Mouse (Mus musculus) left cerebral cortex, adult 9 months (tissue): ENCODE measurements around the gene Slc16a9.
"Not testable (repeated sequence)": the region's sequence is repeated elsewhere in the genome, so short reads cannot be mapped to it uniquely, and the experiment has no call there.

Experiments
- DNase-seq, 2 experiments: peaks; one replicate each; pipeline ENCODE4 v3.0.0; 2022; ENCODE audit warnings: low spot score in 2 of 2

Slc16a9 gene

GRCm38 (mm10) chr10:70244921-70245558 lies at the start of gene Slc16a9:
Gene Slc16a9, plus strand, starts transcription at chr10:70245100.
- no peak for DNase-seq

DNA sequence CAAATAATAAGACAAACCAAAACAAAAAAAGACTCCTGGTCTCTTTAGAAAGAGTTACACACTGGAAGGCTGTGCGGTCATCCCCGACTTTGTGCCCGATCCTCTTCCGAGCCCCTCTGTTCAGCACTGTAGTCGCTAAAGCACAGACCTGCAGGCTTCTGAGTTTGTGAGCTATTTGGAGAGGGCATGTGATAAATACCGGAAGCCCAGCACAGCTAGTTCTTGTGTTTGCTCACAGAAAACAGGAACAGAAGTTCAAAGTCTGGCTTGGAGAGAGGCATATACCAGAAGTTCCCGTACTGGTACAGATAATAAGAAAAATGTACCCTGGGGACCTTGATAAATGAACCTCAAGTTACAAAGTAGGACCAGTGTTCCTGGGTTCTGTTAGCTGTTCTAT lies 49.6 kb upstream of the Slc16a9 start:
- DNase-seq, result no peak

GRCm38 (mm10) chr10:70195786-70196185 lies 49.1 kb upstream of the Slc16a9 start:
- no peak for DNase-seq

- DNase-seq, result no peak
These were observed 48.2 kb upstream of the Slc16a9 start for GRCm38 (mm10) chr10:70196666-70197065.

- no peak for DNase-seq
These were observed 47.3 kb upstream of the Slc16a9 start for GRCm38 (mm10) chr10:70197601-70198000.

DNA sequence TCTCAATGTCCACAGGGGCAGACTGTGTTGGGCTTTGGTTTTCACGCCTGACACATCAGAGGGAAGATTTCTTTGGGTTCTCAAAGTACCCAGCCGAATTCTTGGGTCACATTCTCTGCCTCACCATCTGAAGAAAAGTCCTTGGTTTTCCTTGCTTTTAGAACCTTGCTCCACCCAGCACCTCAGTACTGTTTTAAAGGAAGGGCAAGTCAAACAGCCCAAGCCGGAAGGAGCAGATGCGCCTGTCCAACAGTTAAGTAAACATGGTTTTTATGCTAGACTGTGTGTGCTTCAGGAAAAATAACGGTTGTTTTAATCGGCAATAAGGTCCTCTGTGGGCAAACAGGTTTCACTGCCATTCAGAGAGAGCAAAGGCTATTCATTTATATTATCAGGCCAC lies 46.9 kb upstream of the Slc16a9 start:
- DNase-seq, result no peak

- DNase-seq, result no peak
These were observed 45.9 kb upstream of the Slc16a9 start for GRCm38 (mm10) chr10:70198951-70199463.

DNA sequence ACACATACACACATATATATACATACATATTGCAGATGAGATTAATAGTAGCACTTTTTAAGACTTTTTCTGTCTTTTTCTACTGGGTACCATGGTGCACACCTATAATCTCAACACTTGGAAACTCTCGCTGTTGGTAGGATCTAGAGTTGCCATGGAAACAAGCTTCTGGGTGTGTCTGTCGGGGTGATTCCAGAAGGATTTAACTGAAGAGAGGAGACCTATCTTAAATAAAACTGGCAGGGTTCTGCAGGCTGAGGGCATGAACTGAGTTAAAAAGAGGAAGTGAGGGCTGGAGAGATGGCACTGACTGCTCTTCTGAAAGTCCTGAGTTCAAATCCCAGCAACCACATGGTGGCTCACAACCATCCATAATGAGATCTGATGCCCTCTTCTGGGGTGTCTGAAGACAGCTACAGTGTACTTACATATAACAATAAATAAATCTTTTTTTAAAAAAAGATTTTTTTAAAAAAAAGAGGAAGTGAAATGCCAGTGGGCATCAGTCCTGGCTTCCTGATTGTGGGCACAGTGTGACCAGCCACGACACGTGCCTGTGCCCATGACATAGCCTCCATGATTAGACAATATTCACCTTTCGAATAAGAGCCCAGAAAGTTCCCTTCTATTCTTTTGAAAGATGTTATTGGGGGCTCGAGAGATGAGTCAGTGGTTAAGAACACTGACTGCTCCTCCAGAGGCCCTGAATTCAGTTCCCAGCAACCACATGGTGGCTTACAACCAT lies 45.3 kb upstream of the Slc16a9 start:
- no peak for DNase-seq

GRCm38 (mm10) chr10:70200889-70201500 lies 43.9 kb upstream of the Slc16a9 start:
- DNase-seq, result no peak

DNA sequence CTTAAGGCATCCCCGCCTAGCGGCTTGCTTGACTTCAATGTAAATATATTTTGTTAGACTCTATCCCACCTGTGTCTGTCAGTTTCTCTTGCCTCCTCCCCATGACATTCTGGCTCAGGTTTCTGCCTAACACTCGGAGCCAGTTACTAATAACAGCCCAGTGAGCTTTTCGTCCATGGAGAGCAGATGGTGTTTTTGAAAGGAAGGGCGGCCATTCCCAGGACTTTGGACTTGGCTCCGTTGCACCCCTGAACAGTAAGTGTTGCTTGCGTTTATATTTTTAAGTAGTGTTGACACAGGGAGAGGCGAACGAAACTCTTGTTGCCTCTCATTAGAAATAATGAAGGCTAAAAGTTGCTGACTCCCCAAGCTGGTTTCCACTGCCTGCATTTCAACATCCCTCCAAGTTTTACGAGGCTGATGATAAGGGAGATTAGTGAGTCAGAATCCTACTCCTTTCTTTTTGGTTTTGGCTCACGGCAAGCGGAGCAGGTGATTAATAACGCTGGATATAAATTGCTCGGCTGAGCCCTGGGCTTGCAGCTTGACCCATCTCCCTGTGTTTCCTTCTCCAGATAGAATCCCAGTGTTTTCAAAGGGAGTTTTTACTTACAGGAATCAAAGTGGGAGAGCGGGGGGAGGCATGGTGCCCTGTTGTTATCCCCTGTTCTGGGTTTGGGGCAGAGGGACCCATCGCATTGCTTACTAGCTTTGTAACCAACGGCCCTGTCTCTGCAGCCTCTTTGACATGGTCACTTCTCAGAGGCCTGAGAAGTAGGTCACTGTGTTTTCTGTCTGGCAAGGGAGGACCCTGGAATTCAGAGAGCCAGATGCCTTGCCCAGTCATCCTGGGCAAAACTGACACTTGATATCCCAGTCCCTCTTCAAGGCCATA lies 40.1 kb upstream of the Slc16a9 start, which contains the start of gene Mrln:
Mrln (plus strand) TSS at position 160 of the 895 bp plus-strand sequence.
- DNase-seq, result no peak

DNA sequence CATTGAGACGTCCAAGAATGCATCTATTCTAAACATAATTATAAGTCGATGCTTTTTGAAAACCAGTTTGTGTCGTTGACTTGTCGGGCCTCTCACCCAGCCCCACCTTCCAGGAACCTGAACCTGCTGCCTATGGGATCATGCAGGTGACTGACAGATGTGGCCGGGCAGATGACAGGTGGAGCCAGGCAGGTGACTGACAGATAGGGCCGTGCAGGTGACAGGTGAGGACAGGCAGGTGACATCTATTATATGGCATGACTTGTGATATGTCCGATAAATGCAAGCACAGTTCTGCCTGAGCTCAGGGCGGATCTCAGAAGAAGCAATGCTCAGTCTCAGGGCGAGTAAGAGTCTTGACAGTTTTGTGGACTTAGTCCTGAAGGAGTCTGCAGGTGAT lies 33.6 kb upstream of the Slc16a9 start:
- no peak for DNase-seq

GRCm38 (mm10) chr10:70220971-70221370 lies 23.9 kb upstream of the Slc16a9 start:
- no peak for DNase-seq

DNA sequence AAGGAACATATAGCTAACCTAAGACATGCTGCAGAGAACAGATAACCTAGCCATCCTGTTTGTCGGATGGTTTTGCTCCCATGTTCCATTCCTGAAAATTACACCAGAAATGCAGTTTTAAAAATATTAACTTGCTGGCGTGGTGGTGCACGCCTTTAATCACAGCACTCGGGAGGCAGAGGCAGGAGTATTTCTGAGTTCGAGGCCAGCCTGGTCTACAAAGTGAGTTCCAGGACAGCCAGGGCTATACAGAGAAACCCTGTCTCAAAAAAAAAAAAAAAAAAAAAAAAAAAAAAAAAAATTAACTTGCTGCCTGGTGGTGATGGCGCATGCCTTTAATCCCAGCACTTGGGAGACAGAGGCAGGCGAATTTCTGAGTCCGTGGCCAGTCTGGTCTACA lies 22.7 kb upstream of the Slc16a9 start:
- not testable (repeated sequence) for DNase-seq

GRCm38 (mm10) chr10:70224571-70224970 lies 20.3 kb upstream of the Slc16a9 start:
- DNase-seq, result no peak

DNA sequence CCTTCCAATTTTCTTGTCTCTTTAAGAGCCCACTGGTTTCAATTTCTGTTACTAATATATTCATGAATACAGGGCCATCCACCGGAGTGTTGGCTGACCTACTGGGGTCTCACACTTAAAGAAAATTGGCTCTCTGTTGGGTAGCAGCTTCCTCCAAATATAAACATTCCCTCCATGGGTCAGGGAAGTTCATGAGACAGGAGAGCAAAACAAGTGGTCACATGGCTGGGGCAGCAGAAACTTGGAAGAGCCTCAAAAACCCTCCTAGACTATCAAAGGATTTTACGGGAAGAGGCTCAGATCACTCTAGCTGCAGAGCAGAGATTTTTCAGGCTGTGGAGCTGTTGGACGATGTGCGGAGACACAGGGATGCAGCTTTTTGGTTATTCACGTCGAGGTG lies 19.1 kb upstream of the Slc16a9 start:
- no peak for DNase-seq

DNA sequence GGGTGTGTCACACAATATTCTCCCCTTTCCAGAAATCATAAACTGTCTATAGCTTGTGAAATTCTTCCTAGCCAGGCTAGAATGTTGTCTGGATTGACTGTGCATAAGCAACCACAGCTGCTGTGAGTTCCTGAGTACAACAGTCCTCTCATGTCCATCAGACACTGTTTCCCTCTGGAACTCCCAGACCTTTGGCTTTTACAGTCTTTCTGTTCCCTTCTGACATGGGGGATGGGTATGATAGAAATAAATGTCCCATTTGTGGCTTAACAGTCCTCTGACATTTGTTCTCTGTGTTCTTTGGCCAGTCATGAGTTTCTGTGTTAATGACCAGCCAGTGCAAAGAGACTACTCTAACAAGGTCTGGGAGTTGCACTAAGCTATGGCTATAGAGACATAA lies 18.3 kb upstream of the Slc16a9 start:
- no peak for DNase-seq

- DNase-seq, result no peak
These were observed 14.5 kb upstream of the Slc16a9 start for GRCm38 (mm10) chr10:70230352-70230751.

DNA sequence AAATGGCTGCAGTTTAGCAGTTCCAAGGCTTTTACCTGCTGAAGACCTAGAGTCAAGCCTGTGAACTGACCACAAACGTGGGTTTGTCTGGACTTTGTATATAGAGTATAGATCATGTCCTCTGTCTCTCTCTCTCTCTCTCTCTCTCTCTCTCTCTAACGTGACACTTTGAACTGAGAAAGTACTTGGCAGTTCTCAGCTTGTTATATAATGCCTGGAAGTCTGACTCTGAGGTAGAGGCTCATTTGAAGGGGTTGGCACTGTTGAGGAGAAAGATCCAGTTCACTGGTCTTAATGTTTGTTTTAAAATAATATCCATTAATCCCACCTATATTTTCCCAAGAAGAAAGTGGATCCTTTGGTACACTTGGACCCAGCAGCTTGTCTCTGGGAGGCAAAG lies 7.0 kb upstream of the Slc16a9 start:
- DNase-seq, result no peak

GRCm38 (mm10) chr10:70242751-70243444 lies 2.0 kb upstream of the Slc16a9 start:
- DNase-seq, result no peak

DNA sequence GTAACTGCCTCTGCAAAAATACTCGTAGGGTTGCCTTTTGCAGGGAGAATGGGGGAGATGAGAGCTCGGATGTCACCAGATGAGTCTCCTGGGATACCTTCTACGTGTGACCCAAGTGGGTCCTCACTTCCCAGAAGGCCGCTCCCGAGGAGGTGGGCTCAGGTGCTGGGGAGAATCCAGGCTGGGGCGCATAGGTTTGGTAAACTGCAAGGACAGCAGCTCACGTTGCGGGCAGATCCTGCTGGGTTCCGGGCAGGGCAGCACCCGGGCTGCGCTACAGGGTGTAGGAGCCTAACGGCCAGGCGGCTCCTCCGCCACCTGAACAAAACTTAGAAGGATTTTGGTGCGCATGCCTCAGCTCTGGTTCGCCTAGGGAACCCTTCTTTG lies 652 bp downstream of the Slc16a9 start:
- DNase-seq, result no peak

DNA sequence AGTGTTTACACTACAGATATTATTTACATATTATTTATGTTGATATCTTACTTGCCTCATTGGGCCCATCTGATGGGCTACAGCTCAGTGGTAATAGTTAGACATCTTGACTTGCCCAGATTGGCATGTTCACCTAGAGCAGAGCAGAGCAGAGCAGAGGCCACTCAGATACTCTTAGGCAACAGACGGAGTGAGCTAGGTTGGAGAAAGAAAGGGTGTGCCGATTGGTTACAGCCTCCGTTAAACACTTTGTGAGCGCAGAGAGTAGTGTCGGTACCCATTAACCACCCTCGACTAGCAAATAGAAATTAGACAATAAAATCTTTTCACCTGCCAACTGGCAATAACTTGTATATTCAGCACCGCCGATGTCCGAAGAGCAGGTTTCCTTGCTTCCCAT lies 1.2 kb downstream of the Slc16a9 start:
- no peak for DNase-seq
